Mouse (Mus musculus): ENCODE data around the gene Stat4.

DNA sequence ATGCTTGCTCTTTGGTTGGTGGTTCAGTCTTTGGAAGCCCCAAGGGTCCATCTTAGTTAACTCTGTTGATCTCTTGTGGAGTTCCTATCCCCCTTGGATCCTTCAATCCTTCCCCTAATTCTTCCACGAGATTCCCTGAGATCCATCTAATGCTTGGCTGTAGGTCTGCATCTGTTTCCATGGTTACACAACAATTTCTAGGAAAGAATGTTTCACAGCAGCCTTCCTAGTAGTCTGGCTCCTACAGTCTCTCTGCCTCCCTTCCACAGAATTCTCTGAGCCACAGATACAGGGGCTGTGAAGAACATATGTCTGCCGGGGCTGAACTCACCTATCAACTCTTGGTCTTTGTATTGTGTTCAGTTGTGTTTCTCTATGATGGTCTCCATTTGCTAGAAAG, 61.8 kb downstream of the Stat4 start:
- TF ChIP-seq POLR2A (IDR thresholded peaks at IDR 0.05; ENCODE audit: low read depth, low read length) (no peak), CTCF (IDR thresholded peaks at IDR 0.05; ENCODE audit: extremely low read depth, insufficient read depth, insufficient read length, insufficient replicate concordance) (no peak)
